Mouse (Mus musculus): ENCODE results near the gene Prkd2. TPM values are rescaled to one million over a fixed set of nuclear protein-coding genes. Genes with fewer than 3 reads are reported as not detected.
A peak's percentile ranks its signal among the peaks of the same experiment; 100 is the strongest.

Prkd2 gene
- polyA plus RNA-seq, 1 experiment from 2014 or later = 8.4 TPM

DNA sequence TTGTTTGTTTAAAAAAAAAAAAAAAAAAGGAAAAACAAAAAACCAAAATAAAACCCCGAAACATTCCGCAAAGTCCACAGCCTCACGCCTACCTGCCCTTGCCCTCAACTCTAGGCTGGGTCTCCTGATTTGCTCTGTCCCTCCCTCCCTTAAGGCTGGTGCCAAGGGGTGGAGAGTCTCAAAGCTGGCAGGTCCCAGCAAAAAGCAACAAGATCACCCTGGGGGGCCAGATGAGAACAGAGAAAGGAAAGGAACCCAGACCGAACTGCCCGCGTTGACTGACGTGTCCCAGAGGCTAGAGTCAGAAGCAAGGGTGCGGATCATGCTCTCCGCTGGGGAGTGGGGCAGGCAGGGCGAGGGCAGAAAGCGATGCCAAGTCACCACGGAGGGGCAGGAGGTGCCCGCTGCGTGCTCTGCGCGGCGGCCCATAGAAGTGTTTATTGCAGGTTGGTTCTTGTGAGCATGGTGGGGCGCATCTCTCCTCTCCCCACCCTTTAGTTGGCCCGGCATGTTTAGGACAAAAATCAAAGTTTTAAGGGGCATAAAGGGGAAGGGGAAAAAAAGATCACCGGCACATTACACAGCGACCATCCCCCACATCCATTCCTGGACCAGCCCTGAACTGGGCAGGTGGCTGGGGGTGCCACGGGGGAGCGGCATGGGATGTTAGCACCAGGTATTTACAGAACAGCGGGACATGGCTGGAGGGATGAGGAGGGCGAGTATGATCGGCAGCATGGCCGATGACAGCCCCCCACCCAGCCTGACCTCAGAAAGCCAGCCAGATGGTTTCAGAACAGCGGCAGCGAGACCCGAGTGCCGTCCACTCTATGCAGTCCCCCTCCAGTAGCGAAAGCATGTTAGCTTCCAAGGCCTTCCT, 73.0 kb downstream of the Prkd2 start:
- Histone ChIP-seq H3K9ac (ENCODE audit: low read depth, low read length) (no peak overlapping the region), H3K27ac (ENCODE audit: low read depth, low read length) (no peak overlapping the region), H3K4me2 (no peak overlapping the region), H3K36me3 (ENCODE audit: control insufficient read depth, insufficient read depth, low read length) (peaks cover 42% of the 10 kb centered on the region), H3K4me1 (replicated peaks; ENCODE audit: control insufficient read depth, insufficient read depth, low read length) (peaks cover 16% of the 10 kb centered on the region), H3K4me3 (ENCODE audit: low read depth, low read length) (no peak overlapping the region), H3K9me3 (ENCODE audit: control insufficient read depth, low read length) (no peaks in the 10 kb centered on the region), H3K27me3 (replicated peaks; ENCODE audit: control insufficient read depth, insufficient read depth, low read length) (no peaks in the 10 kb centered on the region)
- 93% methylated on average over 32 of the region's 32 CpGs for WGBS
- ATAC-seq (replicated peaks; ENCODE audit: low FRiP score) (no peak), DNase-seq (ENCODE audit: low spot score) (no peak)

DNA sequence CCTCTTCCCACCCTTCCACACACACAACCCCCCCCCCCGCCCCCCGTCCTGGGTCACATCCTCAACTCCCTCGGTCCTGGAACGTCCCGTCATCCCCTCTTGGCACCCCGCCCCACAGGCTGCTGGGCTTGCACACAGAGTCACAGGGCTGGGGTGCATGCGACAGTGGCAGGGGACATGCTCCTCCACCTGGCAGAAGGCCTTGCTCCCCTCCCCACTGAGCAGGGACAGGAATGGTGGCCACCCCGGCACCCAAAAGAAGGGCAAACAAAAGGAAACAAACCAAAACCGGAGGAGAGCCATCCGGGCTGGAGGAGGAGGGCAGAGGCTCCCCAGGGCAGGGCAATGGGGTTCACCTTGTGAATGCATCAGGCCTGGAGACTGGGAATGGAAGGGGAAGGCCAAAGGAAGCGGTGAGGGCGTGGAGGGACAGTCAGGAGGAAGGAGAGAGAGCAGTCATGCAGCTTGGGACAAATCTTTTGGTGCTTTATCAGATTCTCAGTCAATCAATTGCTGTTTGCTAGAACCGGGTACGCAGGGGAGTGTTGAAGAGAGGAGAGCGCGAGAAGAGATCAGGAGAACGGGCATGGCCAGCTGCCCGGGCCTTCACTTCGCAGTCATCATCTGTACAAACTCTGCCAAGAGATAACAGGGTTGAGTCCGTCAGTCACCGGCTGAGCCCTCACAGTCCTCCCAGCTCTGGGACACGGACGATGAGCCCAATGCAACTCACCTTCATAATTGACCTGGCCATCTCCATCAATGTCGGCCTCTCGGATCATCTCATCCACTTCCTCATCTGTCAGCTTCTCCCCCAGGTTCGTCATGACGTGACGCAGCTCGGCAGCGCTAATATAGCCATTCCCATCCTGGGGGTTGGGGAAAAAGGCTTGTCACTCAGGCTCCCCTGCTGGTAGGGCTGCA, 73.9 kb downstream of the Prkd2 start:
- DNase-seq (ENCODE audit: low spot score) = no peak
- H3K4me3 ChIP-seq (ENCODE audit: low read depth, low read length) = no peak overlapping the region
- no peak overlapping the region for H3K9ac ChIP-seq (ENCODE audit: low read depth, low read length)
- peaks cover 48% of the 10 kb centered on the region for H3K36me3 ChIP-seq (ENCODE audit: control insufficient read depth, insufficient read depth, low read length)
- H3K9me3 ChIP-seq (ENCODE audit: control insufficient read depth, low read length) = no peaks in the 10 kb centered on the region
- H3K27me3 ChIP-seq (replicated peaks; ENCODE audit: control insufficient read depth, insufficient read depth, low read length) = no peaks in the 10 kb centered on the region
- H3K4me2 ChIP-seq = no peak overlapping the region
- H3K27ac ChIP-seq (ENCODE audit: low read depth, low read length) = no peak overlapping the region
- no peak for ATAC-seq (replicated peaks; ENCODE audit: low FRiP score)
- H3K4me1 ChIP-seq (replicated peaks; ENCODE audit: control insufficient read depth, insufficient read depth, low read length) = peaks cover 25% of the 10 kb centered on the region
- 78% methylated on average over 30 of the region's 30 CpGs for WGBS

DNA sequence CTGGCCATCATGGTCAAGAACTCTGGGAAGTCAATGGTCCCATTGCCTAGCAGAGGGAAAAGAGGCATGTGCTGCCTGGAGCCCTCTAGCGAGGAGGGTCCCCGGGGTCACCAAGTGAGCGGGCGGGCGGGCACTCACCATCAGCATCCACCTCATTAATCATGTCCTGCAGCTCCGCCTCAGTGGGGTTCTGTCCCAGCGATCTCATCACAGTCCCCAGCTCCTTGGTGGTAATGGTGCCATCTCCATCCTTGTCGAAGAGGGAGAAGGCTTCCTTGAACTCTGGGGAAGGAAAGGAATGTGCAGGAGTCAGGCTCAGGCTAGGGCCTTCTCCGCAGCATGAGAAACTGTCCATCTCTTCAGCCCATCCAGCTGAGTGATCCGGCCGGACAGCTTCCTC, 74.7 kb downstream of the Prkd2 start:
- WGBS = 78% methylated on average over 11 of the region's 11 CpGs
- H3K4me1 ChIP-seq (replicated peaks; ENCODE audit: control insufficient read depth, insufficient read depth, low read length) = peaks cover 34% of the 10 kb centered on the region
- no peak overlapping the region for H3K4me2 ChIP-seq
- no peak overlapping the region for H3K9ac ChIP-seq (ENCODE audit: low read depth, low read length)
- no peak for DNase-seq (ENCODE audit: low spot score)
- H3K4me3 ChIP-seq (ENCODE audit: low read depth, low read length) = no peak overlapping the region
- H3K27ac ChIP-seq (ENCODE audit: low read depth, low read length) = no peak overlapping the region
- no peaks in the 10 kb centered on the region for H3K9me3 ChIP-seq (ENCODE audit: control insufficient read depth, low read length)
- no peaks in the 10 kb centered on the region for H3K27me3 ChIP-seq (replicated peaks; ENCODE audit: control insufficient read depth, insufficient read depth, low read length)
- peaks cover 48% of the 10 kb centered on the region for H3K36me3 ChIP-seq (ENCODE audit: control insufficient read depth, insufficient read depth, low read length)
- ATAC-seq (replicated peaks; ENCODE audit: low FRiP score) = no peak

DNA sequence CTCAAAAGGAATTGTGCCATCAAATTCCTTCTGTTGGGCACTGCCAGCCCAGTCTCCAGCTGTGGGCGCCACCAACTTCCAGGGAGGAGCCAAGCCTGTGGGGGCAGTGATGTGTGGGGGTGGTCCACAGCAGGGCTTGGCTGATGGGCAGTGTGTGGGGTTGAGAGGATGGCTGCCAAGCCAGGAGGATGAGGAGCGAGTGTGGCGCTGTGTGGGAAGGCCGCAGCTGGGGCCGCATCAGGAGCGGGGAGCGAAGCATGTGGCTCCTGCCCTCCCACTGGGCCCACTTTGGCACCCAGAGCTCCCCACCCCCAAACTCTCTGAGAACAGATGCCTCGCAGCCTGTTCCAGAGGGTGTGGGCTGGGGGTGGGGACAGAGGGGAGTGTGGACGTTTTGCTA, 75.3 kb downstream of the Prkd2 start:
- Histone ChIP-seq H3K4me1 (replicated peaks; ENCODE audit: control insufficient read depth, insufficient read depth, low read length) (peaks cover 38% of the 10 kb centered on the region), H3K4me2 (no peak overlapping the region), H3K27ac (ENCODE audit: low read depth, low read length) (no peak overlapping the region), H3K9me3 (ENCODE audit: control insufficient read depth, low read length) (no peaks in the 10 kb centered on the region), H3K4me3 (ENCODE audit: low read depth, low read length) (no peak overlapping the region), H3K9ac (ENCODE audit: low read depth, low read length) (no peak overlapping the region), H3K36me3 (ENCODE audit: control insufficient read depth, insufficient read depth, low read length) (peaks cover 48% of the 10 kb centered on the region), H3K27me3 (replicated peaks; ENCODE audit: control insufficient read depth, insufficient read depth, low read length) (no peaks in the 10 kb centered on the region)
- WGBS = 85% methylated on average over 9 of the region's 9 CpGs
- DNase-seq (ENCODE audit: low spot score) = no peak
- ATAC-seq (replicated peaks; ENCODE audit: low FRiP score) = no peak

DNA sequence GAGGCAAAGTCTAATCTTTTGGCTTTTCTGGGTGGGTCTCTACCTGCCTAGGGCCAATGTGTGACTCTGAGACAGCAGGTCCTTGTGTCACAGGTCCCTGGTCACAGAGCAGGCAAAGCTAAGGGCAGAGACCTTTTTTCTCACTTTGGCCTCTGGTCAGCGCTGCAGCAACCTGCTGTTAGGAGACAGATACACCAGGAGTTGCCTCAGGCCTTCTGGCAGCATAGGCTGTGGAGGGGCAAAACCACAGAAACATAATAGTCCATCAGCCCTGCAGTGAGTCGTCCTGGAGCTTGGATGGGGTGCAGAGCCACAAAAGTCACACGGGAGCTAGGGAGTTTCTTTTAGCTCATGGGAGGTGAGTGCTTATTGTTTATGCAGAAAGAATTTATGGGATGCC, 76.0 kb downstream of the Prkd2 start:
- H3K9me3 ChIP-seq (ENCODE audit: control insufficient read depth, low read length) = no peaks in the 10 kb centered on the region
- H3K4me3 ChIP-seq (ENCODE audit: low read depth, low read length) = no peak overlapping the region
- no peak overlapping the region for H3K4me2 ChIP-seq
- H3K4me1 ChIP-seq (replicated peaks; ENCODE audit: control insufficient read depth, insufficient read depth, low read length) = peaks cover 38% of the 10 kb centered on the region
- peaks cover 48% of the 10 kb centered on the region for H3K36me3 ChIP-seq (ENCODE audit: control insufficient read depth, insufficient read depth, low read length)
- no peaks in the 10 kb centered on the region for H3K27me3 ChIP-seq (replicated peaks; ENCODE audit: control insufficient read depth, insufficient read depth, low read length)
- DNase-seq (ENCODE audit: low spot score) (no peak), ATAC-seq (replicated peaks; ENCODE audit: low FRiP score) (no peak)
- no peak overlapping the region; the same call in 1 of the 2 replicates for H3K27ac ChIP-seq (ENCODE audit: low read depth, low read length)
- 71% methylated on average over 3 of the region's 3 CpGs for WGBS
- H3K9ac ChIP-seq (ENCODE audit: low read depth, low read length) = no peak overlapping the region

DNA sequence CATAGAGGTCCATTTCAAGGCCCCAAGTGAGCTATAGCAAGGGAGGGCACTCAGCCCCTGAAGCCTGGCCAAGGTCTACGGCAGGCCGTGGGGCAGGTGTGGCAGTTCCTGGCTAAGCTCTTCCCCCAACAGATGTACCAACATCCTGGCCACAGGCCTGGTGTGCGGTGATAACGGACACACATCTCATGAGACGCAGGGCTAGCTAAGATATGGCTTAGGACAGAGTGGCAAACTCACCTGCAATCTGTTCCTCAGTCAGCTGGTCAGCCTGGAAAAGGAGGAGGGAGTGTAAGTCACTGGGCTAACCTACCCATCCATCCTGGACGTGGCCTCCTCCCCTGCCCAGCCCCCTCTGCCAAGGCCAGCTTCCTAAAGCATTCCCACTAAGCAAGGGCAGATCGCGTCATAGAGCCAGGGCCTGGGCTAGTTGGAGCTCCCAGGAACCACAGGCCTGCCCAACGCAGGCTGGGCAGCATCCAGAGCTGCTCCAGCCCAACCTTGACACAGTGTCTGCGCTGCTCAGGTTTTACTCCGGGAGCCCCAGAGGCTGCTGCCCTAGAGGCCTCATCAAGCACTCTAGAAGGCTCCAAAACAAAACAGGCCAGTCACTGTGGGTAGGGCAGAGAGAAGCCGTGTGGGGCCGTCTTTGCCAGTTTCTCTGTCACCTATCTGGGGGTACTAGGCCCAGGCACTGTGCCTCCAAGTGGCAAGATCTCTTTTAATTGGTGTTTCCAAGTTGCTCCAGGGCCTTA, 76.9 kb downstream of the Prkd2 start:
- no peak overlapping the region; the same call in 1 of the 2 replicates for H3K4me3 ChIP-seq (ENCODE audit: low read depth, low read length)
- H3K27me3 ChIP-seq (replicated peaks; ENCODE audit: control insufficient read depth, insufficient read depth, low read length) = no peaks in the 10 kb centered on the region
- H3K9me3 ChIP-seq (ENCODE audit: control insufficient read depth, low read length) = no peaks in the 10 kb centered on the region
- 0 out of 2 replicates have a peak overlapping the region, but pooled peaks have one; percentile 8 for H3K4me2 ChIP-seq
- peaks cover 38% of the 10 kb centered on the region for H3K4me1 ChIP-seq (replicated peaks; ENCODE audit: control insufficient read depth, insufficient read depth, low read length)
- no peak for DNase-seq (ENCODE audit: low spot score)
- H3K9ac ChIP-seq (ENCODE audit: low read depth, low read length) = no peak overlapping the region
- no peak for ATAC-seq (replicated peaks; ENCODE audit: low FRiP score)
- peaks cover 48% of the 10 kb centered on the region for H3K36me3 ChIP-seq (ENCODE audit: control insufficient read depth, insufficient read depth, low read length)
- WGBS = 70% methylated on average over 13 of the region's 13 CpGs
- peak overlapping the region; percentile 22; the same call in 1 of the 2 replicates for H3K27ac ChIP-seq (ENCODE audit: low read depth, low read length)

Other genes starting within 250 kb of the Prkd2 start
- 9.1 and 11.5 TPM in 2 replicates for gene Arhgap35, start 227.9 kb upstream of the Prkd2 start, polyA plus RNA-seq (2014; fragmentation: Nextera tagmentation; extraction: Ambion mirVana)
- gene Ceacam15, start 167.2 kb upstream of the Prkd2 start, polyA plus RNA-seq (2014; fragmentation: Nextera tagmentation; extraction: Ambion mirVana) = not detected in 2 replicates
- not detected in 2 replicates for gene Ceacam9, start 121.0 kb upstream of the Prkd2 start, polyA plus RNA-seq (2014; fragmentation: Nextera tagmentation; extraction: Ambion mirVana)
- 289 and 300 TPM in 2 replicates for gene Ap2s1, start 104.5 kb upstream of the Prkd2 start, polyA plus RNA-seq (2014; fragmentation: Nextera tagmentation; extraction: Ambion mirVana)
- gene Slc1a5, start 61.6 kb upstream of the Prkd2 start, polyA plus RNA-seq (2014; fragmentation: Nextera tagmentation; extraction: Ambion mirVana) = 58.4 and 67.9 TPM in 2 replicates
- 74.8 and 80.9 TPM in 2 replicates for gene Strn4, start 27.0 kb upstream of the Prkd2 start, polyA plus RNA-seq (2014; fragmentation: Nextera tagmentation; extraction: Ambion mirVana)
- 20.3 and 22.9 TPM in 2 replicates for gene Fkrp, start 26.2 kb upstream of the Prkd2 start, polyA plus RNA-seq (2014; fragmentation: Nextera tagmentation; extraction: Ambion mirVana)
- 2.5 and 2.6 TPM in 2 replicates for gene Dact3, start 32.4 kb downstream of the Prkd2 start, polyA plus RNA-seq (2014; fragmentation: Nextera tagmentation; extraction: Ambion mirVana)
- 1.8 and 3.3 TPM in 2 replicates for gene Gng8, start 48.9 kb downstream of the Prkd2 start, polyA plus RNA-seq (2014; fragmentation: Nextera tagmentation; extraction: Ambion mirVana)
- gene Ptgir, start 63.6 kb downstream of the Prkd2 start, polyA plus RNA-seq (2014; fragmentation: Nextera tagmentation; extraction: Ambion mirVana) = 1.2 and 1.3 TPM in 2 replicates
- gene Calm3, start 81.2 kb downstream of the Prkd2 start, polyA plus RNA-seq (2014; fragmentation: Nextera tagmentation; extraction: Ambion mirVana) = 147 and 169 TPM in 2 replicates
- gene Pnmal2, start 101.8 kb downstream of the Prkd2 start, polyA plus RNA-seq (2014; fragmentation: Nextera tagmentation; extraction: Ambion mirVana) = 0.58 and 0.80 TPM in 2 replicates
- 0.18 and 0.52 TPM in 2 replicates for gene Pnmal1, start 116.8 kb downstream of the Prkd2 start, polyA plus RNA-seq (2014; fragmentation: Nextera tagmentation; extraction: Ambion mirVana)
- gene Gm42372, start 140.2 kb downstream of the Prkd2 start, polyA plus RNA-seq (2014; fragmentation: Nextera tagmentation; extraction: Ambion mirVana) = 0.15 and 0.16 TPM in 2 replicates
- 13.2 and 13.5 TPM in 2 replicates for gene Ccdc8, start 149.8 kb downstream of the Prkd2 start, polyA plus RNA-seq (2014; fragmentation: Nextera tagmentation; extraction: Ambion mirVana)
- gene Ppp5c, start 185.0 kb downstream of the Prkd2 start, polyA plus RNA-seq (2014; fragmentation: Nextera tagmentation; extraction: Ambion mirVana) = 124 and 128 TPM in 2 replicates
- 28.3 and 32.1 TPM in 2 replicates for gene Hif3a, start 219.5 kb downstream of the Prkd2 start, polyA plus RNA-seq (2014; fragmentation: Nextera tagmentation; extraction: Ambion mirVana)
- 0.12 TPM in 2 replicates for gene Psg16, start 231.1 kb downstream of the Prkd2 start, polyA plus RNA-seq (2014; fragmentation: Nextera tagmentation; extraction: Ambion mirVana)

Measured in liver, embryonic 11.5 days (tissue).